In genomic region chr16:32110951-32111699, GRCm38 (mm10) we compare ENCODE assay signal across 10 mouse cellular contexts. TPM values are rescaled to one million over a fixed set of nuclear protein-coding genes. Genes with fewer than 3 reads are reported as not detected.
A peak's percentile ranks its signal among the peaks of the same experiment; 100 is the strongest.
DNase-seq lines count a peak whose midpoint lies in the region; TF ChIP-seq lines count a peak whose summit lies in the region.
"Had no signal": no experiment of that assay in that cellular context is flagged by ENCODE, and none has a peak within 500 bp of the region (broad histone marks: within the 10 kb centered on the region; RNA-seq: fewer than 3 reads in every experiment).

No protein-coding gene starts in this region.

- H3K36me3 ChIP-seq in kidney, adult 2 months (ENCODE audit: control insufficient read depth, insufficient read depth, low read length), result no peaks in the 10 kb centered on the region

- no peak overlapping the region for H3K4me3 ChIP-seq in kidney, adult 2 months (ENCODE audit: insufficient read depth, low read depth, low read length)
- H3K4me3 ChIP-seq: midbrain, embryonic 12.5 days had no signal

- peak; percentile 35 for DNase-seq in adrenal gland, postnatal 14 days
- DNase-seq in adrenal gland, adult 8-10 months, result no peak
- peak; percentile 33 for DNase-seq in kidney, adult 2 months
- no peak for DNase-seq in kidney, postnatal 4 days
- DNase-seq in A20 (ENCODE audit: low read depth, low spot score), result peak; percentile 65
- peak; percentile 25 for DNase-seq in brain, embryonic 14.5 days (ENCODE audit: low read depth)
- no peak for DNase-seq in adipocyte (ENCODE audit: low spot score)
- no peak for DNase-seq in thymus, postnatal 36 days
- DNase-seq: liver had no signal

- no peak overlapping the region for H3K27ac ChIP-seq in kidney, adult 2 months (ENCODE audit: insufficient read depth, low read depth, low read length)
- H3K27ac ChIP-seq: midbrain, embryonic 12.5 days had no signal

- no peak for TF ChIP-seq CTCF in kidney, adult 2 months (conservative IDR thresholded peaks at IDR 0.05; ENCODE audit: insufficient read depth, insufficient read length, low read depth, low read length)
- no peak for TF ChIP-seq CTCF in brain, embryonic 14.5 days (IDR thresholded peaks at IDR 0.05; ENCODE audit: borderline replicate concordance, extremely low read depth, insufficient read depth, insufficient read length)

- H3K27me3 ChIP-seq in kidney, adult 2 months (replicated peaks; ENCODE audit: control insufficient read depth, insufficient read depth, low read length), result no peaks in the 10 kb centered on the region
- H3K27me3 ChIP-seq: midbrain, embryonic 12.5 days had no signal

- no peaks in the 10 kb centered on the region for H3K4me1 ChIP-seq in kidney, adult 2 months (ENCODE audit: control insufficient read depth, insufficient read depth, low read length)

- TF ChIP-seq POLR2A in kidney, adult 2 months (IDR thresholded peaks at IDR 0.05; ENCODE audit: low read depth, low read length), result no peak
- no peak for TF ChIP-seq POLR2A in brain, embryonic 14.5 days (IDR thresholded peaks at IDR 0.05; ENCODE audit: borderline replicate concordance, extremely low read depth, insufficient read depth, insufficient read length, poor library complexity, severe bottlenecking)

- WGBS in kidney, adult 2 months, result 57% methylated on average over 15 of the region's 15 CpGs

RNA-seq across cellular contexts. Expression of gene Cep19, which starts 11.5 kb away (rescaled TPM):
- 9.9 and 11.3 TPM in 2 replicates for total RNA-seq in adrenal gland, postnatal 14 days (2021)
- total RNA-seq in adrenal gland, adult 8-10 months (2022), result 10 to 100 TPM; 10.3 to 19.0 (median 14.6) TPM
- 17.2 and 18.9 TPM in 2 replicates for polyA plus RNA-seq in kidney, adult 2 months (2012; rRNA removed)
- 24.3 and 26.3 TPM in 2 replicates for polyA plus RNA-seq in brain, embryonic 14.5 days (2012; rRNA removed)

RNA-seq across cellular contexts. Expression of gene Pigx, which starts 11.6 kb away (rescaled TPM):
- total RNA-seq in adrenal gland, postnatal 14 days (2021), result 36.8 and 37.7 TPM in 2 replicates
- total RNA-seq in adrenal gland, adult 8-10 months (2022), result 10 to 100 TPM; 25.3 to 39.8 (median 33.4) TPM
- polyA plus RNA-seq in kidney, adult 2 months (2012; rRNA removed), result 29.0 and 33.2 TPM in 2 replicates
- polyA plus RNA-seq in brain, embryonic 14.5 days (2012; rRNA removed), result 74.9 and 103 TPM in 2 replicates

RNA-seq across cellular contexts. Expression of gene Pak2, which starts 32.0 kb away (rescaled TPM):
- total RNA-seq in adrenal gland, postnatal 14 days (2021), result 58.2 and 64.3 TPM in 2 replicates
- 10 to 100 TPM; 54.5 to 62.5 (median 60.6) TPM for total RNA-seq in adrenal gland, adult 8-10 months (2022)
- polyA plus RNA-seq in kidney, adult 2 months (2012; rRNA removed), result 15.7 and 18.3 TPM in 2 replicates
- polyA plus RNA-seq in brain, embryonic 14.5 days (2012; rRNA removed), result 30.7 and 39.0 TPM in 2 replicates

RNA-seq across cellular contexts. Expression of gene Nrros, which starts 54.3 kb away (rescaled TPM):
- 8.0 and 17.4 TPM in 2 replicates for total RNA-seq in adrenal gland, postnatal 14 days (2021)
- 1 to 10 TPM; 5.5 to 9.9 (median 8.4) TPM for total RNA-seq in adrenal gland, adult 8-10 months (2022)
- 7.9 and 11.6 TPM in 2 replicates for polyA plus RNA-seq in kidney, adult 2 months (2012; rRNA removed)
- 6.8 and 8.8 TPM in 2 replicates for polyA plus RNA-seq in brain, embryonic 14.5 days (2012; rRNA removed)

Comparison
In these comparisons a context has a peak if more than half of its experiments do, and no peak if none do; other contexts are left out.
1. DNase-seq: peak in adrenal gland, postnatal 14 days (single experiment), kidney, adult 2 months (single experiment), A20 (single experiment) and brain, embryonic 14.5 days (single experiment); none in adrenal gland, adult 8-10 months (single experiment), kidney, postnatal 4 days (0 of 2), adipocyte (single experiment) and thymus, postnatal 36 days (0 of 2).